Mouse (Mus musculus): ENCODE data around the gene Slc7a8. TPM values are rescaled to one million over a fixed set of nuclear protein-coding genes. Genes with fewer than 3 reads are reported as not detected.

The Slc7a8 gene
- total RNA-seq, 2 experiments from 2014 or later: 0.13 TPM; not detected in 1

DNA sequence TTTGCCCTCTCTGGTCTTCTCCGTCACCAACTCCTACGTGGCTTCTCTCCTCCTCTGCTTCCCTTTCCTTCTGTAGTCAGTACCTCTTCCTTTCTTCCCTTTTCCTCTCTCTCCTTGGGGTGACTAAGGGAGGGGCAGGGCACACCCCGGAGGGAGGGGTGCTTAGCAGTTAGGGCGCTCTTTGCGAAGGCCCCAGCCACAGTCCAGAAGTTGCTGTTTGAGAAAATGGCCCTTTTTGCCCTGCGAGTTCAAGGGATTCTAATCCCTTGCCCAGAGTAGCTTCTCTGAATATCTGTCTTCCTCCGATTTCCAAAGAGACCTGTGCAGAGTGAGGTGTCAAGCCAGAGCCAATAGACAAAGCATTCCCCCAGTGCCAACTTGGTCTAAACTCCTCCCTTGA is 69.7 kb downstream of the Slc7a8 start, which contains the start of gene Cebpe:
Gene Cebpe (minus strand): TSS at position 101 of the 400 bp plus-strand sequence.
- ATAC-seq (replicated peaks; ENCODE audit: low FRiP score, low TSS enrichment, poor library complexity, severe bottlenecking): no peak

GRCm38 (mm10) chr14:54709054-54709453 is 72.7 kb downstream of the Slc7a8 start:
- ATAC-seq (replicated peaks; ENCODE audit: low FRiP score, low TSS enrichment, poor library complexity, severe bottlenecking): no peak

- ATAC-seq (replicated peaks; ENCODE audit: low FRiP score, low TSS enrichment, poor library complexity, severe bottlenecking): no peak
These were observed 75.0 kb downstream of the Slc7a8 start for GRCm38 (mm10) chr14:54706589-54707320.

DNA sequence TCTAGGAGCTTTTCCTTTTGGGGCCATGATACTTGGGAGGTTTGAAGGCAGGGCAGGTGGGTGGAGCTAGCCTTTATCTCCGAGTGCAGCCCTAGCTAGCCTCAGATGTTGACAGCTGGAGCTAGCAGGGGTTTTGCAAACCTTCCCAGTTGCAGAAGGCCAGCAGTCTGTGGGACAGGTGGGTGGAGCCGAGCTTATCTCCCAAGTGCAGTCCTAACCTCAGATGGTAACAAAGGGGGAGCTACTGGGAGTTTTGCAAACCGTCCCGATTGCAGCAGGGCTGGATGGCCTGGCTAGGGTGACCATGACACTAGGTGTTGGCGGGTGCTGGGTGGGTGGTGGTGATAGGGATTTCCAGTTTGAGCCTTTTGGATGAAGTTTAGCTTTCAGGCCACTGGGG is 75.9 kb downstream of the Slc7a8 start:
- ATAC-seq (replicated peaks; ENCODE audit: low FRiP score, low TSS enrichment, poor library complexity, severe bottlenecking): peak; percentile 92

- ATAC-seq (replicated peaks; ENCODE audit: low FRiP score, low TSS enrichment, poor library complexity, severe bottlenecking): no peak
These were observed 78.5 kb downstream of the Slc7a8 start for GRCm38 (mm10) chr14:54703207-54703606.

DNA sequence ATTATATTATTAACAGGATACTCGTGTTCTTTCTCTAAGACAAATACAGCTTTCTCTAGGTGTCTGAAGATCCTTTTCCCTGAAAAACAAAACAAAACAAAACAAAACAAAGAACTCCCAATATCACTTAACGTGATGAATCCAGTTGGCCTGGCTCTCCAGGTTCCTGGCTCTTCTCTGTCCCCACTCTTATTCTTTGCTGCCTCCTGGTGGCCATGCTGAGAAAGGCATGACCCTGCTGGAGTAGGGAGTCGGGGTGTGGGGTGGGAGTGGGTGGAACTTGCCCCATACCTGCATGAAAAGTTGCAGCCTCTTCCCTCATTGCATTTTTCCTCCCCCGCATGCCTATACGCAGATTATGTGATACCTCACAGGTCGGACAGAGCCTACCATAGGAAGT is 80.4 kb downstream of the Slc7a8 start:
- ATAC-seq (replicated peaks; ENCODE audit: low FRiP score, low TSS enrichment, poor library complexity, severe bottlenecking): 0 out of 2 replicates have a peak, but pooled peaks have one; percentile 36

DNA sequence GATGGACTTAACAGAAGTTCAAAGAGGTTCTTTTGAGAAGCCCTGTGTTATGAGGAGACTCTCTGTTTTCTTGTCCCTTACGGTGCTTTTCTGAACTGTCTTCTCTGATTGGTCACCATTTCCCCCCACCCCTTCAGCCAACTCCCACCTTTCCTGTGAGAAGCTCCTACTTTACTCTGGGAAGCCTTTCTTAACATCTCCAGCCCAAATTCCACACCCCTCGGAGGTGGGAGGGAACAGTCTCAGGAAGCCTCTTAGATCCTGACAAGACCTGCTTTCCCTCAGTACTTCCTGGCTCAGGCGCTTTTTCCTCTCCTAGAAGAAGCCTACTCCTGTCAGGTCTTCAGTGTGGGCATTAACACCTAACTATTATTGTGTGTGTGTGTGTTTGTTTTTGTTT is 82.2 kb downstream of the Slc7a8 start:
- ATAC-seq (replicated peaks; ENCODE audit: low FRiP score, low TSS enrichment, poor library complexity, severe bottlenecking): no peak

GRCm38 (mm10) chr14:54698733-54699132 is 83.0 kb downstream of the Slc7a8 start, which contains the start of gene Gm29776:
Gene Gm29776 (minus strand): TSS chr14:54698833.
- no peak for ATAC-seq (replicated peaks; ENCODE audit: low FRiP score, low TSS enrichment, poor library complexity, severe bottlenecking)

DNA sequence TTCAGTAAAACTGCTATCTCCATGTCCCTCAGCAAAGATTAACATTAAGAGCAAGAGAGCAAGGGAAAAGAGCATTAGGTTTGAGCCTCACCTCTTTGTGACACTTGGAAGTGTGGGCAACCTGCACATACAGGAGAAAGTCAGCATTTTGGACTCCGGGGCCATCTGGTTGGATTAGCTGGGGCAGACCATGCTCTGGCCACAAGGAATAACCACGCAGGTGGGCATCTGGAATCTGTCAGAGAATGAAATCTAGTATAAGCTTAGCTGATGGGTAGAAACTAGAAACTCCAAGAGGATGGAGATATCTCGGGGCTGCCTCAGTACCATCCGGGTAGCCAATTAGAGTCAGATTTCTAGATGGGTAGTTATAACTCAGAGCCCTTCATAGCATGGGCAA is 85.0 kb downstream of the Slc7a8 start:
- ATAC-seq (replicated peaks; ENCODE audit: low FRiP score, low TSS enrichment, poor library complexity, severe bottlenecking): no peak

DNA sequence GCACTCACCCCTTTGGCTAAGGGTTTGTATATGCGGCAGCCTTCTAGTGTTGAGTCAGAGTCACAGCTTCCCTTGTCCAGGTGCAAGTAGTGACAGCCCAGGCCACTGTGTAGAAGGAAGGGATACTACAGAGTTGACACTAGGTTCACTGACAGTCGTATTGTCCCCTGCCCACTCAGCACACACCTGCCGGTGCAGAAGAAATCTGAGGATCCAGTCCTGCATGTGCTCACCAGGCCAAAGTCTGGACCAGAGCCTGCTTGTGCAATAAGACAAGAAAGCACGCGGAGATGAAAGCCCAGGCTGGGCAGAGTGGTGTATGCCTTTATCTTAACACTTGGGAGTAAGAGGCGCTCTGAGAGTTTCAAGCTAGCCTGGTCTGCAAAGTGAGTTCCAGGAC is 86.7 kb downstream of the Slc7a8 start:
- no peak for ATAC-seq (replicated peaks; ENCODE audit: low FRiP score, low TSS enrichment, poor library complexity, severe bottlenecking)

DNA sequence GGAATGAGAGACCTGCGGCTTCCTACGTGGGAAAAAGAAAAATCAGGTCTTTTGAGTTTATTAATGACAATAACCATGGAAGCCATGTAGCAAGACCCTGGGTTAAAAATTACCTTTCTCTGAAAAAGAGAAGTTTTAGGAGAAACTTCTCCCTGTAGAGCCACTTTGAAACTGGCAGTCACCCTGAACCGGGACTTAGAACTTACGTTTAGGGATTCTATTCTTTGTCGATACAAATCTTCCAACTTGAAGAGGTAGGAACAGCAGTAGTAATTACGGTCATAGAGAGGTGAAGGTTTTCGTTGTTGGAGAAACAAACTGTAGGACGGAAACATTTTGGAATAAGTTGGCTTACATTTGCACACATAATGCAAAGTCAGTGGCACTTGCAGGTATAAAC is 94.5 kb downstream of the Slc7a8 start:
- no peak for ATAC-seq (replicated peaks; ENCODE audit: low FRiP score, low TSS enrichment, poor library complexity, severe bottlenecking)

- ATAC-seq (replicated peaks; ENCODE audit: low FRiP score, low TSS enrichment, poor library complexity, severe bottlenecking): peak; percentile 88
These were observed 95.1 kb downstream of the Slc7a8 start, which contains the start of gene Acin1 for GRCm38 (mm10) chr14:54686522-54687143. Gene Acin1 (minus strand): TSS chr14:54686931.

GRCm38 (mm10) chr14:54686063-54686521 is 95.7 kb downstream of the Slc7a8 start, which contains the start of gene 1700123O20Rik:
Gene 1700123O20Rik (plus strand): TSS chr14:54686216.
- ATAC-seq (replicated peaks; ENCODE audit: low FRiP score, low TSS enrichment, poor library complexity, severe bottlenecking): peak; percentile 78

DNA sequence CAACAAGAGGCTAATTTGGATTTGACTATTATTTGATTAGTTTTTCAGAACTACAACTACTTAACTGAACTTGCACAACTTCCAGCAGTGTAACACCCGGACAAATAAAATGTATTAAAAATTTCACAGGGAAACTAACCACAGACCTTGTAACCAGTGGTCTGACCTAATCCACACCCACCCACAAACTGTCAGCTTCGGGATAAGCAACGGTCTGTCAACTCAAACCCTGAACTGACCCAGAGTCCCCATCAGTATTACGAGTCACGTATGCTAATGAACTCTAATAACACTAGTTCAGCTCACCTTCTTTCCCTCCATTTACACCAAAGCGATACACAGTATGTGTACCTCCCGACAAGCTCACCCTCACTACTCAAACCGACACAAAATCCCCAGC is 96.3 kb downstream of the Slc7a8 start:
- ATAC-seq (replicated peaks; ENCODE audit: low FRiP score, low TSS enrichment, poor library complexity, severe bottlenecking): no peak

DNA sequence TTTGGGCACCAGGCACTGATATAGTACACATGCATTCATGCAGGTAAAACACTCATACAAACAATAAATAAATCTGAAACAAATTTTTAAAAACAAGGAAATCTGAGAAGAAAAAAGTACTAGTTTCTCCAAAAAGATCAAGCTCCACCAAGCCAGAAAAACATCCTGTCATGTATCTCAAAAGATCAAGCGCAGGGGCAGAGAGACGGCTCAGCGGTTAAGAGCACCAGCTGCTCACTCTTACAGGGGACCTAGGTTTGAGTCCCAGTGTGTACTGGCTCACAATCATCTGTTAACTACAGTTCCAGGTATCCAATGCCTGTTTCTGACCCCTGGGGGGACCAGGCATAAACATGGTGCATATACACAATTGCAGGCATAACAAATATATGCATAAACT is 99.3 kb downstream of the Slc7a8 start:
- ATAC-seq (replicated peaks; ENCODE audit: low FRiP score, low TSS enrichment, poor library complexity, severe bottlenecking): no peak

DNA sequence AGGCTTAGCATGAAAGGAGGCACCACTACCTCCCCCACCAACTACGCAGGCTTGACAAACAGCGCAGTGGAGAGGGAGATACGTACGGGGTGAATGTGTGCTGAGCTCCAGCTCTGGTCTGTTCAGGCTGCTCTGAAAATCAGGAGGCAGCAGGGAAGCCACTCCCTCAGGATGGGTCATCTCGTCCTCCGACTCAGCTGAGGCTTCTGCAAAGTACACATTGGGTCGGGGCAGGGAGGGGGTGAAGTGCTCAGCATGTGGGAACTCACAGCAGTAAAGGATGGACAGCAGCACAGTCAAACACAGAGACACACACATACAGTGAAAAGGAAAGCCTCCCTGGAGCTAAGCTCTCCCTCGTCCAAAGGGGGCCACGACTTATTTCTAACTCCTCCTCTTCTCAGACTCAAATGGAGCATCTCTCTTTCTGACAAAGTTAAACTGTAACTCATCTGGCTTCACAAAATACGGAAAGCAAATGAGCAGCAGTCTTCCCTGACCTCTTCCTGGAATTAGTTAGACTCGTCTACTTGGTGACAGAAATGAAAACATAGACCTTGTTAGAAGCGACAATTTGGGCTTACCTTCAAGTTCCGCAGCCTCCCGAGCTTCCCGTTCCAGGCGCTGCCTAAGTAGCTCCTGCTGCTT is 103.0 kb downstream of the Slc7a8 start:
- ATAC-seq (replicated peaks; ENCODE audit: low FRiP score, low TSS enrichment, poor library complexity, severe bottlenecking): no peak

DNA sequence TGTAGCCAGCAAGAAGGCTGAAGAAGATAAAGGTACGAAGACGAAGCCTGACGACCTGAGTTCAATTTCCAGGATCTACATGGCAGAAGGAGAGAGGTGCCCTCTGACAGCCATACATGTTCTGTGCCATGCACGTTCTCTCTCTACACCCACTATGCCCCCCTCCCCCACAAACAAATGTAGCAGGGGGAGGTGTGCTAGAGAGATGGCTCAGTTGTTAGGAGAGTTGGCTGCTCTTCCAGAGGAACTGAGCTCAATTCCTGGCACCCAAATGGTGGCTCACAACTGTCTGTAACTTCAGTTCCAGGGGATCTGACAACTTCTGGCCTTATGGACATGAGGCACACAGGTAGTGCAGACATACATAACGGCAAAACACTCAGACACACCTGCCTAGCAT is 105.5 kb downstream of the Slc7a8 start:
- ATAC-seq (replicated peaks; ENCODE audit: low FRiP score, low TSS enrichment, poor library complexity, severe bottlenecking): no peak

- no peak for ATAC-seq (replicated peaks; ENCODE audit: low FRiP score, low TSS enrichment, poor library complexity, severe bottlenecking)
These were observed 107.4 kb downstream of the Slc7a8 start for GRCm38 (mm10) chr14:54674317-54674716.

Data from megakaryocyte-erythroid progenitor cell, adult 5-6 weeks (primary cell).